ENCODE assay signal across 10 mouse cellular contexts in the genomic region with DNA sequence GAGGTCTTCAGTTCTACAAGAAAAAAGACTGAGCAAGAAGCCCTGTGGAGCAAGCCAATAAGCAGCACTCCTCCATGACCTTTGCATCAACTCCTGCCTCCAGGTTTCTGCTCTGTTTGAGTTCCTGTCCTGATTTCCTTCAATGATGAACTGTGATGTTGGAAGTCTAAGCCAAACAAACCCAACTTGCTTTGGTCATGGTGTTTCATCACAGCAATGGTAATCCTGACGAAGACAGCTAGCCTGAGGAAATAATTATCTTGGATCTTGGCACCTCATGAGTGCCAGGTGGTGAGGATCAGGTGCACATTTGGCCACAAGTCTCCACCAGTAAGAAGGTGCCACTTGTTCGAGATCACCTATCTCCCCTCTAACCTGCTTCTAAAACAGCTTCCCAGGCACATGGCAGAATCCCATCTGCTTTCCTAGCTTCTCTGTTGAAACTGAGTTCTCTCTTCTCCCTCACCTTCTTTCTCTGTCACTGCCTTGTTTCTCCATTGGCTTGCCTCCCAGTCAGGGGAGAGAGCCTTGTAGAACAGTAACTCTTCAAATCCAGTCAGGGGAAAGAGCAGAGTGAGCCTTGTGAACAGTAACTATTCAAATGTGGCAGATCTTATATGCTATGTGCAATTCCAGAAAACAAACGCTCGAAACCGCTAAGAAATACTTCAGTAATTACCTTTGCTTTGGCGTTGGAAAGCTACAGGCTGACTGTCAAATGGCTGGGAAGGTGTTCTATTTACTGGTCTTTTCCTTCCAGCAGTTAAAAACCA. TPM values are rescaled to one million over a fixed set of nuclear protein-coding genes. Genes with fewer than 3 reads are reported as not detected.
DNase-seq lines count a peak whose midpoint lies in the region; ATAC-seq and TF ChIP-seq lines count a peak whose summit lies in the region.
"Had no signal": no experiment of that assay in that cellular context is flagged by ENCODE, and none has a peak within 500 bp of the region (broad histone marks: within the 10 kb centered on the region; RNA-seq: fewer than 3 reads in every experiment).

A gene (minus strand): TSS at position 723 of the 773 bp plus-strand sequence.

- TF ChIP-seq CTCF in forebrain, postnatal 0 days (IDR thresholded peaks at IDR 0.05; ENCODE audit: low read depth), result no peak
- no peak for TF ChIP-seq CTCF in C2C12 (IDR thresholded peaks at IDR 0.05; ENCODE audit: control insufficient read depth, insufficient read depth, insufficient read length)
- no peak for TF ChIP-seq CTCF in kidney, postnatal 0 days (IDR thresholded peaks at IDR 0.05; ENCODE audit: low read depth)
- no peak for TF ChIP-seq CTCF in layer of hippocampus, adult 2 months (conservative IDR thresholded peaks at IDR 0.05)

- H3K4me2 ChIP-seq in forebrain, postnatal 0 days (ENCODE audit: low read depth), result no peak within 1 kb of the TSS
- no peak within 1 kb of the TSS for H3K4me2 ChIP-seq in embryonic facial prominence, embryonic 15.5 days (replicated peaks)
- H3K4me2 ChIP-seq in kidney, postnatal 0 days (ENCODE audit: low read length), result no peak within 1 kb of the TSS

- H3K4me1 ChIP-seq in forebrain, embryonic 10.5 days, result peaks cover 7% of the 10 kb centered on the region; the same call in 1 of the 2 replicates
- no peaks in the 10 kb centered on the region for H3K4me1 ChIP-seq in forebrain, postnatal 0 days (ENCODE audit: insufficient read depth)
- no peaks in the 10 kb centered on the region for H3K4me1 ChIP-seq in embryonic facial prominence, embryonic 15.5 days
- H3K4me1 ChIP-seq in kidney, postnatal 0 days (replicated peaks; ENCODE audit: insufficient read depth, low read length), result no peaks in the 10 kb centered on the region

- no peak for ATAC-seq in forebrain, postnatal 0 days
- no peak for ATAC-seq in embryonic facial prominence, embryonic 15.5 days (ENCODE audit: insufficient number of reproducible peaks, low FRiP score, low TSS enrichment, low read depth)
- no peak for ATAC-seq in kidney, postnatal 0 days (replicated peaks; ENCODE audit: low FRiP score, low read depth)

- no peaks in the 10 kb centered on the region for H3K9me3 ChIP-seq in forebrain, embryonic 10.5 days
- H3K9me3 ChIP-seq in forebrain, postnatal 0 days (ENCODE audit: low read length), result no peaks in the 10 kb centered on the region
- H3K9me3 ChIP-seq in embryonic facial prominence, embryonic 15.5 days (replicated peaks), result no peaks in the 10 kb centered on the region
- H3K9me3 ChIP-seq in kidney, postnatal 0 days (replicated peaks; ENCODE audit: low read length), result no peaks in the 10 kb centered on the region

- no peaks in the 10 kb centered on the region for H3K27me3 ChIP-seq in forebrain, embryonic 10.5 days (ENCODE audit: poor library complexity, severe bottlenecking)
- no peaks in the 10 kb centered on the region for H3K27me3 ChIP-seq in forebrain, postnatal 0 days (ENCODE audit: insufficient read depth, low read length)
- no peaks in the 10 kb centered on the region for H3K27me3 ChIP-seq in C2C12 (ENCODE audit: control insufficient read depth, insufficient read depth, insufficient read length)
- no peaks in the 10 kb centered on the region for H3K27me3 ChIP-seq in embryonic facial prominence, embryonic 15.5 days
- no peaks in the 10 kb centered on the region for H3K27me3 ChIP-seq in kidney, postnatal 0 days (ENCODE audit: insufficient read depth, low read length)

- WGBS in forebrain, embryonic 10.5 days, result 91% methylated on average over 6 of the region's 6 CpGs
- WGBS in forebrain, postnatal 0 days, result 78% methylated on average over 6 of the region's 6 CpGs
- WGBS in embryonic facial prominence, embryonic 15.5 days, result 82% methylated on average over 6 of the region's 6 CpGs
- 81% methylated on average over 6 of the region's 6 CpGs for WGBS in kidney, postnatal 0 days

- no peaks in the 10 kb centered on the region for H3K36me3 ChIP-seq in forebrain, embryonic 10.5 days (replicated peaks)
- H3K36me3 ChIP-seq in forebrain, postnatal 0 days (ENCODE audit: insufficient read depth), result no peaks in the 10 kb centered on the region
- H3K36me3 ChIP-seq in C2C12 (ENCODE audit: control insufficient read depth, insufficient read depth), result no peaks in the 10 kb centered on the region
- H3K36me3 ChIP-seq in embryonic facial prominence, embryonic 15.5 days, result no peaks in the 10 kb centered on the region
- no peaks in the 10 kb centered on the region for H3K36me3 ChIP-seq in kidney, postnatal 0 days (ENCODE audit: insufficient read depth, low read length)

- no peaks in the 10 kb centered on the region for H3K79me2 ChIP-seq in C2C12 (ENCODE audit: control insufficient read depth, insufficient read depth)

- no peaks in the 10 kb centered on the region for H3K79me3 ChIP-seq in C2C12 (ENCODE audit: low read depth)

- H3ac ChIP-seq in C2C12 (ENCODE audit: control insufficient read depth, insufficient read length, low read depth), result no peak within 1 kb of the TSS

- no peak within 1 kb of the TSS for H3K4me3 ChIP-seq in forebrain, embryonic 10.5 days
- no peak within 1 kb of the TSS for H3K4me3 ChIP-seq in forebrain, postnatal 0 days (ENCODE audit: low read depth, low read length)
- no peak within 1 kb of the TSS for H3K4me3 ChIP-seq in C2C12 (ENCODE audit: insufficient read depth, poor library complexity, severe bottlenecking)
- H3K4me3 ChIP-seq in embryonic facial prominence, embryonic 15.5 days (replicated peaks), result no peak within 1 kb of the TSS
- no peak within 1 kb of the TSS for H3K4me3 ChIP-seq in kidney, postnatal 0 days (replicated peaks; ENCODE audit: low read depth, low read length)
- no peak within 1 kb of the TSS for H3K4me3 ChIP-seq in layer of hippocampus, adult 2 months
- H3K4me3 ChIP-seq: erythroblast, embryonic 14.5 days had no signal

- no peak within 1 kb of the TSS for H3K27ac ChIP-seq in forebrain, embryonic 10.5 days
- no peak within 1 kb of the TSS for H3K27ac ChIP-seq in forebrain, postnatal 0 days (ENCODE audit: low read depth, low read length)
- H3K27ac ChIP-seq in embryonic facial prominence, embryonic 15.5 days (replicated peaks), result no peak within 1 kb of the TSS
- no peak within 1 kb of the TSS for H3K27ac ChIP-seq in kidney, postnatal 0 days
- no peak within 1 kb of the TSS for H3K27ac ChIP-seq in layer of hippocampus, adult 2 months

- H3K9ac ChIP-seq in forebrain, postnatal 0 days, result no peak within 1 kb of the TSS
- no peak within 1 kb of the TSS for H3K9ac ChIP-seq in embryonic facial prominence, embryonic 15.5 days
- H3K9ac ChIP-seq in kidney, postnatal 0 days (ENCODE audit: low read depth, low read length), result no peak within 1 kb of the TSS

- DNase-seq in forebrain, embryonic 10.5 days (ENCODE audit: extremely low spot score, low spot score), result no peak
- DNase-seq in forebrain, postnatal 0 days, result no peak
- no peak for DNase-seq in kidney, postnatal 0 days (ENCODE audit: low spot score)
- no peak for DNase-seq in spleen, postnatal 10 days (ENCODE audit: low spot score in 2 of 2)
- DNase-seq in thymus, postnatal 25 days, result no peak
- DNase-seq in layer of hippocampus, adult 2 months (ENCODE audit: low spot score in 2 of 2), result no peak
- DNase-seq: right cerebral cortex, postnatal 25 days had no signal

TF ChIP-seq in C2C12, 6 proteins besides CTCF, POLR2A, EP300 and RAD21:
- no peak for TF ChIP-seq USF1 (IDR thresholded peaks at IDR 0.05; ENCODE audit: low read depth)
- no peak for TF ChIP-seq MYOG (IDR thresholded peaks at IDR 0.05; ENCODE audit: control insufficient read depth, extremely low read depth, insufficient read length)
- TF ChIP-seq CEBPB (IDR thresholded peaks at IDR 0.05; ENCODE audit: low read depth), result no peak
- no peak for TF ChIP-seq MYOD1 (IDR thresholded peaks at IDR 0.05; ENCODE audit: control insufficient read depth, insufficient read length, low read depth)
- no peak for TF ChIP-seq FOSL1 (IDR thresholded peaks at IDR 0.05; ENCODE audit: insufficient read depth, low read length, poor library complexity, severe bottlenecking)
- no peak for TF ChIP-seq MAX (IDR thresholded peaks at IDR 0.05)

RNA-seq across cellular contexts. Expression of the gene that starts here (rescaled TPM):
- 35.6 and 41.0 TPM in 2 replicates for polyA plus RNA-seq in forebrain, embryonic 10.5 days (2016; fragmentation: Nextera tagmentation; extraction: Ambion mirVana)
- 3.3 and 5.5 TPM in 2 replicates for total RNA-seq in forebrain, postnatal 0 days (2014; rRNA removed)
- polyA plus RNA-seq in forebrain, postnatal 0 days (2015; fragmentation: Nextera tagmentation; extraction: Ambion mirVana), result 3.4 and 4.3 TPM in 2 replicates
- polyA plus RNA-seq in C2C12 (2012; fragmentation: generic; extraction: Trizol), result 11.3 TPM
- polyA plus RNA-seq in embryonic facial prominence, embryonic 15.5 days (2015; fragmentation: Nextera tagmentation; extraction: Ambion mirVana), result 25.2 and 26.7 TPM in 2 replicates
- polyA plus RNA-seq in kidney, postnatal 0 days (2015; fragmentation: Nextera tagmentation; extraction: Ambion mirVana), result 13.5 and 15.5 TPM in 2 replicates
- 1 to 10 TPM; 1.4 to 1.8 TPM for total RNA-seq in layer of hippocampus, adult 2 months (2021)
